Mouse (Mus musculus): ENCODE data around the gene Flcn. TPM values are rescaled to one million over a fixed set of nuclear protein-coding genes. Genes with fewer than 3 reads are reported as not detected.
A peak's percentile ranks its signal among the peaks of the same experiment; 100 is the strongest.

Gene Flcn
- polyA plus RNA-seq (2014; fragmentation: Nextera tagmentation; extraction: Ambion mirVana), result 31.0 and 32.2 TPM in 2 replicates

DNA sequence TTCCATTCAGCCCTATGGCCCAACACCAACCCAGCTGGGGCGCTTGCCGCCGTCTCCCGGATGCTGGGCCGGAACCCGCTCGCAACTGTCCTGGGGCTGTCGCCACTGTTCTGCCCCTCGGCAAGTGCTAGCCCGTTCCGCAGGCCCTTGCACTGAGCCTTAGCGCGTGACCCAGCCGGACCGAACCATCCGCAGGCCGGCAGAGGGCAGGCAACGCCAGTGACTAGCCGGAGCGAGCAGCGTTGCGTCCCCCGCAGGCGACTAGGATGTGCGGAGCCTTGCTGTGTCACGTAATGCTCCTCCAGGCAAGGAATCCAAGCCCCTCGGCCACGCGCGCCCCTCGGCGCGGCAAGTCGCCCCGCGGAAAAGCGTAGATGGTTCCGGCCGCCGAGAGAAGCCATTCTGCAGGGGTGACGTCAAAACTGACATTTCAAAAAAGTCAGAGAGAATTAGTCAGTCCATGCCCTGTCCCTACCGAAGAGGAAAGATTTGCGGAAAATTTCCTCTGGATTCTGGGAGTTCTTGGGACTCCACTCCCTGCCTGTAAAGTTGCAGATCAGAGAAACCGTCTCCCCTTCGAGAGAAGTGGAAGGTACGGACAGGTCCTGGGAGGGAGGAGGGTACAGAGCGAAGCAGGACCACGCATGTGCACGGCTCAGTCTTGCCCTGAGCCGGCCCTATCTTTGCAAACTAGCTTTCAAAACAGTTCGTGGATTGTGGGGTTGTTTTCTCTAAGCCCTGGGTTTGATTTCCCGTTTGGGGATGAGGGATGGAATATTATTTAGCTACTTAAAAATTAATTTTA lies at the start of gene Flcn:
Gene Flcn, minus strand, starts transcription at position 347 of the 805 bp plus-strand sequence.
- peak; percentile 94 for DNase-seq (ENCODE audit: low spot score)
- Histone ChIP-seq H3K4me3 (ENCODE audit: low read depth, low read length) (peak within 1 kb of the TSS; percentile 65), H3K4me1 (ENCODE audit: control insufficient read depth, insufficient read depth, low read length) (peaks cover 15% of the 10 kb centered on the region), H3K27ac (replicated peaks; ENCODE audit: low read depth, low read length) (peak within 1 kb of the TSS; percentile 96), H3K9ac (ENCODE audit: low read depth, low read length) (peak within 1 kb of the TSS; percentile 92), H3K9me3 (ENCODE audit: control insufficient read depth, low read length) (no peaks in the 10 kb centered on the region), H3K36me3 (ENCODE audit: control insufficient read depth, insufficient read depth, low read length) (peaks cover 30% of the 10 kb centered on the region), H3K27me3 (replicated peaks; ENCODE audit: control insufficient read depth, insufficient read depth, low read length) (no peaks in the 10 kb centered on the region), H3K4me2 (ENCODE audit: low read depth, low read length) (peak within 1 kb of the TSS; percentile 92)
- ATAC-seq (ENCODE audit: low read depth), result peak; percentile 95
- WGBS, result under 1% methylated on average over 50 of the region's 52 CpGs

DNA sequence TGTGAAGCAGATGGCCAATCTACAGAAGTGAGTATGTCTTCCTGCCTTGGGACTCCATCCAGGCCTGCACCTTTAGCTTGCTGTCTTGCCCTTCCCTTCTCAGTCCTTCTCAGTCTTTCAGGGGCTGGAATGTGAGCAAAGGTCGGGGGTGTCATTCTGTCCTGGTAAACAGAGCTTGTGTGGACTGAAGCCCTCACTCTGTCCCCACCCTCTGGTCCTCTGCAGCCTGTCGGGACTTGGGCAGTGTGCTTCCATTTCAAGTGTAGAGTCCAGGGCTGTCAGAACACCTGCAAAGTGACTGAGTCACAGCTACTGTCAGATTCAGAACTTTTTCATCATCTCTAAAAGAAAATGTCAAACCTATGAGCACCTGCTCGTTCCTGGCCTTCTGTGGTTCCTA lies 43.0 kb upstream of the Flcn start:
- no peak overlapping the region for H3K4me2 ChIP-seq (ENCODE audit: low read depth, low read length)
- no peak overlapping the region for H3K27ac ChIP-seq (replicated peaks; ENCODE audit: low read depth, low read length)
- no peaks in the 10 kb centered on the region for H3K27me3 ChIP-seq (replicated peaks; ENCODE audit: control insufficient read depth, insufficient read depth, low read length)
- no peak overlapping the region for H3K9ac ChIP-seq (ENCODE audit: low read depth, low read length)
- peaks cover 4% of the 10 kb centered on the region; the same call in 1 of the 2 replicates for H3K36me3 ChIP-seq (ENCODE audit: control insufficient read depth, insufficient read depth, low read length)
- WGBS, result 60% methylated on average over 3 of the region's 3 CpGs
- no peak overlapping the region for H3K4me3 ChIP-seq (ENCODE audit: low read depth, low read length)
- DNase-seq (ENCODE audit: low spot score), result no peak
- no peak for ATAC-seq (ENCODE audit: low read depth)
- H3K4me1 ChIP-seq (ENCODE audit: control insufficient read depth, insufficient read depth, low read length), result no peaks in the 10 kb centered on the region
- H3K9me3 ChIP-seq (ENCODE audit: control insufficient read depth, low read length), result no peaks in the 10 kb centered on the region

DNA sequence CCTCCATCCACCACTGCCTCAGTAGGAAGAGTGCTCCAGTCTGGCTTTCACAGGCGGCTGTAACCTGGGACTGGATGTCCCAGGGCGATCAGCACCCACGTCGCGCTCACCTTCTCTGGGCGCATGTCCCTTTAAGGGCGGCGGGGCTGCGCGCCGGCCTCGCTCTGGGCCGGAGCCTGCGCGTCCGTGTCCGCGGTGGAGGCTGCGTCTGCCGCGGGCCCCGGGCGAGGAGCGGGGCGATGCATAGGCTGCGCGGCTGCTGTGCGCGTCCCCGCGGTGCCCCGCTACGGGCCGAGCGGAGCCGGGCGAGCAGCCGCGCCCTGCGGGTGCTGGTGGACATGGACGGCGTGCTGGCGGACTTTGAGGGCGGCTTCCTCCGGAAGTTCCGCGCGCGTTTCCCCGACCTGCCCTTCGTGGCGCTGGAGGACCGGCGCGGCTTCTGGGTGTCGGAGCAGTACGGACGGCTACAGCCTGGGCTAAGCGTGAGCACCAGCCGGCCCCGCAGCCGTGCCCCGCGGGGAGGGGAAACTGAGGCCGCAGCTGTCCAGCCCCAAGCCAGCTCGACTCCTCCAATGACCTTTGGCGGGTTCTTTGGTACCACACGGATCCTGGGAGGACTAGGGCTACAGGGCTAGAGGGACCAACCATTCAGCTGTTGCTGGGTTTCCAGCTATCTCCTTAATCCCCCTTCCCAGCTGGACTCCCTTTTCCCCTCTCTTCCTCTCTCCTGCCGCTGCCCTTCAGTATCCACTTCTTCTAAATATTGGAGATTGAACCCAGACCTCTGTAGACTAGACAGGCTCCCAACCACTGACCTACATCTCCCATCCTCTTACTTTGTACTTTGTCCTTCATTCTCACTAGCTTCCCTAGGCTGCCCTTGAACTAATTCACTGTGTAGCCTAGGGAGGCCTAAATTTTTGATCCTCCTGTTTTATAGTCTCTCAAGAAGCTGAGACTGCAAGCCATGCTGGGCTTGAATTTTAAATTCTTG lies 38.4 kb upstream of the Flcn start:
- Histone ChIP-seq H3K9me3 (ENCODE audit: control insufficient read depth, low read length) (no peaks in the 10 kb centered on the region), H3K4me1 (ENCODE audit: control insufficient read depth, insufficient read depth, low read length) (no peaks in the 10 kb centered on the region), H3K36me3 (ENCODE audit: control insufficient read depth, insufficient read depth, low read length) (no peaks in the 10 kb centered on the region; the same call in 1 of the 2 replicates), H3K27ac (replicated peaks; ENCODE audit: low read depth, low read length) (peak overlapping the region; percentile 91), H3K4me3 (ENCODE audit: low read depth, low read length) (peak overlapping the region; percentile 80), H3K27me3 (replicated peaks; ENCODE audit: control insufficient read depth, insufficient read depth, low read length) (no peaks in the 10 kb centered on the region), H3K9ac (ENCODE audit: low read depth, low read length) (peak overlapping the region; percentile 93), H3K4me2 (ENCODE audit: low read depth, low read length) (peak overlapping the region; percentile 70)
- WGBS, result 0% methylated on average over 31 of the region's 69 CpGs
- DNase-seq (ENCODE audit: low spot score), result peak; percentile 77
- peak; percentile 91 for ATAC-seq (ENCODE audit: low read depth)

DNA sequence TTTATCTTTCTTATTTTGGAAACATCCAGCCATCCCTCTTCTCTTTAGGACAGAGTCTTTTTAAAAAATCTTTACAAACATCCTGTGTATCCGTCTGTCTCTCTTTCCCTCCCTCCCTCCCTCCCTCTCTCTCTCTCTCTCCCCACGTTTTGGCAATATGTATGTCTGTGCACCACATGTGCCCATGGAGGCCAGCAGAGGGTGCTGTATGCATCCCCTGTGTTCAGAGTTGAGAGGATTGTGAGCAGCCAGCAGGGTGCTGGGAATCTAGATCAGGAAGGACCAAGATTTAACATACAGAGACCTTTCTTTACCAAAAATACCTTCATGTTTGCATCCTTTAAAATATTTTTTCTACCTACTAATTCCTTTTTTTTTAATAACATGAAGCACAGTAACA lies 37.3 kb upstream of the Flcn start:
- DNase-seq (ENCODE audit: low spot score) (peak; percentile 75), ATAC-seq (ENCODE audit: low read depth) (no peak)
- Histone ChIP-seq H3K4me1 (ENCODE audit: control insufficient read depth, insufficient read depth, low read length) (no peaks in the 10 kb centered on the region), H3K9ac (ENCODE audit: low read depth, low read length) (no peak overlapping the region), H3K9me3 (ENCODE audit: control insufficient read depth, low read length) (no peaks in the 10 kb centered on the region), H3K36me3 (ENCODE audit: control insufficient read depth, insufficient read depth, low read length) (no peaks in the 10 kb centered on the region), H3K27ac (replicated peaks; ENCODE audit: low read depth, low read length) (no peak overlapping the region), H3K27me3 (replicated peaks; ENCODE audit: control insufficient read depth, insufficient read depth, low read length) (no peaks in the 10 kb centered on the region), H3K4me3 (ENCODE audit: low read depth, low read length) (peak overlapping the region; percentile 80), H3K4me2 (ENCODE audit: low read depth, low read length) (peak overlapping the region; percentile 70)
- WGBS, result 13% methylated on average over 2 of the region's 2 CpGs

DNA sequence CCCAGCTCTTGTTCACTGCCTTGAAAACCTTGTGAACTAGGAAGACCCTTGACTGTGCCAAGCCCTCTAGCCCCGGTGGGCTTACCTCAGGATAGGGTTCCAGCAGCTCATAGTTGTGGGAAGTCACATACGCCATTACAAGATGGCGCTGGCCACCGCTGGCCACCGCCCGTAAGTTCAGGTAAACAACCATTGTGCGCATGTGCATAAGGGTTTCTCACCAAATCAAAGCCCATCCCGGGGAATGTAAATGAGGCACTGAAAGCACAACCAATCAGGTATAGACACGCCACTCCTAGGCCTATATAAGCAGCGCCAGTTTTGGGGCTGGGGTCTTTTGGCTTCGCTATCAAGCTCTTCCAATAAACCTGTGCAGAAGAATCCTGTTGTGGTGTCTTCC lies 36.5 kb upstream of the Flcn start:
- ATAC-seq (ENCODE audit: low read depth), result no peak
- no peaks in the 10 kb centered on the region for H3K27me3 ChIP-seq (replicated peaks; ENCODE audit: control insufficient read depth, insufficient read depth, low read length)
- 96% methylated on average over 11 of the region's 11 CpGs for WGBS

DNA sequence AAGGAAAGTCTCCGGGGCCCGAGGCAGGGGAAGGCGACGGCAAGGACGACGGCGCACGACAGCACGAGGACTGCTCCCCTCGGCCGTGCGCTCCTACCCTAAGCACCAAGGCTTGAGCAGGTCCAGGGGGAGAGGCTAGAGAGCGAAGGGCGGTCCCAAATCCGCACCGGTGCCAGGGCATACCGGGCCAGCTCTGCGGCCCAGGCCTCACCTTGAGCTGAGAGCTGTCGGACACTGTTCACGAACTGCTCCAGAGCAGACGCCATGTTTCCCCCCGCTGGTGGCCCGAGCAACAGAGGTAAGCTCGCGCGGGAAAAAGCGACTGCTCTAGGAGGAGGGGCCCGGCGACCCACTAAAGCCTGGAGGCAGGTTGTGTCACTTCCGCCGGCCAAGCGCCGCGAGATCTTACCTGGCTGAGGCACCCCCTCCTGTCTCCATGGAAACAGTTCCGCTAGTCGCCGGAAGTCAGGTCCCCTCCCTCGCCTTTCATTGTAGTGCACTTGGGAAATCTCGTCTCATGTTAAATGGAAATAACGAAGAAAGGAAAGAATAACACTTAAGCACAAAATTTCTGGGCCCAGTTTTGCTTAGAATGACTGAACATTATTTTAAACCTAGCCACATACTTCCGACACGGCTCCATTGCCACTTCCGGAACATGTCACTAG lies 29.8 kb upstream of the Flcn start, which contains the start of gene Cops3:
Gene Cops3, minus strand, starts transcription at position 380 of the 668 bp plus-strand sequence.
- peak within 1 kb of the TSS; percentile 97 for H3K9ac ChIP-seq (ENCODE audit: low read depth, low read length)
- H3K4me2 ChIP-seq (ENCODE audit: low read depth, low read length), result peak within 1 kb of the TSS; percentile 74
- no peaks in the 10 kb centered on the region for H3K9me3 ChIP-seq (ENCODE audit: control insufficient read depth, low read length)
- no peaks in the 10 kb centered on the region for H3K27me3 ChIP-seq (replicated peaks; ENCODE audit: control insufficient read depth, insufficient read depth, low read length)
- DNase-seq (ENCODE audit: low spot score) (peak; percentile 99), ATAC-seq (ENCODE audit: low read depth) (peak; percentile 97)
- peaks cover 29% of the 10 kb centered on the region for H3K36me3 ChIP-seq (ENCODE audit: control insufficient read depth, insufficient read depth, low read length)
- H3K4me1 ChIP-seq (ENCODE audit: control insufficient read depth, insufficient read depth, low read length), result peaks cover 14% of the 10 kb centered on the region
- H3K27ac ChIP-seq (replicated peaks; ENCODE audit: low read depth, low read length), result peak within 1 kb of the TSS; percentile 99
- H3K4me3 ChIP-seq (ENCODE audit: low read depth, low read length), result peak within 1 kb of the TSS; percentile 96
- WGBS, result under 1% methylated on average over 37 of the region's 43 CpGs

More for the DNA sequence above, 36.5 kb upstream of the Flcn start:
- no peaks in the 10 kb centered on the region for H3K4me1 ChIP-seq (ENCODE audit: control insufficient read depth, insufficient read depth, low read length)
- H3K36me3 ChIP-seq (ENCODE audit: control insufficient read depth, insufficient read depth, low read length), result no peaks in the 10 kb centered on the region
- H3K9me3 ChIP-seq (ENCODE audit: control insufficient read depth, low read length), result no peaks in the 10 kb centered on the region
- no peak overlapping the region for H3K4me2 ChIP-seq (ENCODE audit: low read depth, low read length)
- H3K27ac ChIP-seq (replicated peaks; ENCODE audit: low read depth, low read length), result no peak overlapping the region
- no peak overlapping the region for H3K9ac ChIP-seq (ENCODE audit: low read depth, low read length)
- H3K4me3 ChIP-seq (ENCODE audit: low read depth, low read length), result no peak overlapping the region
- no peak for DNase-seq (ENCODE audit: low spot score)

DNA sequence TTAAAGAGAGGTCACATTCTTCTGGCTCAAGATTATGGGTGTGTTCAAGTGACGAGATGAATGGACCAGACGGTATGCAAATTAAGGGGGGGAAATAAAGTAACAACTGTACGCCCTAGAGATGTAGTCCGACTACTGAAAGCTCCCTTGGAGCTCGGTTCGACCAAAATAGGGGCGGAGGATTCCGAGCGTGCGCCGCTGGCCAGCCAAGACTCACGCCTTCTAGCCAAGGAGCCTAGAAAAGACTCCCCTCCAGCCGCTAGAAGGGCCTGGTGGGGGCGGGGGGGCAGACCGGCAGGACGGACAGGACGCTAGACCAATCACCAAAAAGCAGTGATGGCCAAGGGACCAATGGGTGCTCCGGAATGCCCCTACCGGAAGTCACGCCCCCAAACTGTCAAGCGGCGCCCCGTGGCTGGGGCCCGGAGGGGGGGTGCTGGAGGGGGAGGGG lies 29.2 kb upstream of the Flcn start, which contains the start of gene Nt5m:
Gene Nt5m, plus strand, starts transcription at position 440 of the 451 bp plus-strand sequence.
- under 1% methylated on average over 16 of the region's 24 CpGs for WGBS
- Histone ChIP-seq H3K27ac (replicated peaks; ENCODE audit: low read depth, low read length) (peak within 1 kb of the TSS; percentile 99), H3K9ac (ENCODE audit: low read depth, low read length) (peak within 1 kb of the TSS; percentile 97), H3K4me3 (ENCODE audit: low read depth, low read length) (peak within 1 kb of the TSS; percentile 96), H3K9me3 (ENCODE audit: control insufficient read depth, low read length) (no peaks in the 10 kb centered on the region), H3K27me3 (replicated peaks; ENCODE audit: control insufficient read depth, insufficient read depth, low read length) (no peaks in the 10 kb centered on the region), H3K4me2 (ENCODE audit: low read depth, low read length) (peak within 1 kb of the TSS; percentile 74), H3K36me3 (ENCODE audit: control insufficient read depth, insufficient read depth, low read length) (peaks cover 33% of the 10 kb centered on the region), H3K4me1 (ENCODE audit: control insufficient read depth, insufficient read depth, low read length) (peaks cover 14% of the 10 kb centered on the region)
- ATAC-seq (ENCODE audit: low read depth) (peak; percentile 97), DNase-seq (ENCODE audit: low spot score) (peak; percentile 97)

DNA sequence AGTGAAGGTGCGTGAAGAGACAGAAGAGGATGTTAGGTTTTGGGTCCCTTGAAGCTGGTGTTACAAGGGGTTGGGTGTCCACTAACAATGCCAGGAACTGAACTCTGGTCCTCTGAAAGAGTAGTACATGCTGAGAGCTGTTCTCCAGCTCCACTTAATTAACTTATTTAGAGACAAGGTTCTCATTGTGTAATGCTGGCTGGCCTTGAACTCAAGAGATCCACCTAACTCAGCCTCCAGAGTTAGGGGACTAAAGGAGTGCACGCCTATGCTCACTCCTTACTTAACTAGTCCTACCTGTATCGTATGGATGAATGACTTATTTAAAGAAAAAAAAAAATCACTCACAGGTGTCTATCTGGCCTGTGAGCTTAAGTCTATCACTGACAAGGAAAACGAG lies 28.6 kb upstream of the Flcn start:
- Histone ChIP-seq H3K9ac (ENCODE audit: low read depth, low read length) (peak overlapping the region; percentile 97), H3K9me3 (ENCODE audit: control insufficient read depth, low read length) (no peaks in the 10 kb centered on the region), H3K4me3 (ENCODE audit: low read depth, low read length) (peak overlapping the region; percentile 96), H3K27ac (replicated peaks; ENCODE audit: low read depth, low read length) (no peak overlapping the region), H3K4me1 (ENCODE audit: control insufficient read depth, insufficient read depth, low read length) (peaks cover 14% of the 10 kb centered on the region), H3K36me3 (ENCODE audit: control insufficient read depth, insufficient read depth, low read length) (peaks cover 39% of the 10 kb centered on the region), H3K27me3 (replicated peaks; ENCODE audit: control insufficient read depth, insufficient read depth, low read length) (no peaks in the 10 kb centered on the region), H3K4me2 (ENCODE audit: low read depth, low read length) (peak overlapping the region; percentile 74)
- ATAC-seq (ENCODE audit: low read depth) (no peak), DNase-seq (ENCODE audit: low spot score) (no peak)
- 54% methylated on average over 4 of the region's 4 CpGs for WGBS

Data from embryonic facial prominence, embryonic 14.5 days (tissue).